Comparison of ENCODE assay signal across 20 mouse cellular contexts in genomic region chr1:152025308-152025707, GRCm38 (mm10).
A peak's percentile ranks its signal among the peaks of the same experiment; 100 is the strongest.
DNase-seq lines count a peak whose midpoint lies in the region; ATAC-seq and TF ChIP-seq lines count a peak whose summit lies in the region.
"Had no signal": no experiment of that assay in that cellular context is flagged by ENCODE, and none has a peak within 500 bp of the region (broad histone marks: within the 10 kb centered on the region; RNA-seq: fewer than 3 reads in every experiment).

No protein-coding gene starts in this region.

- no peak for TF ChIP-seq CTCF in CH12.LX (conservative IDR thresholded peaks at IDR 0.05 in 1 of 2, IDR thresholded peaks at IDR 0.05 in 1 of 2; ENCODE audit: low read depth in 2 of 2, low read length in 2 of 2)
- no peak for TF ChIP-seq CTCF in small intestine, adult 2 months (IDR thresholded peaks at IDR 0.05; ENCODE audit: extremely low read depth, insufficient read length, insufficient replicate concordance, low read depth, low read length)

- peaks cover 0 to 27% of the 10 kb centered on the region in 2 experiments; a peak in 2 of 4 replicates for H3K4me1 ChIP-seq in CH12.LX (ENCODE audit: control insufficient read depth in 1 of 2, insufficient read depth in 2 of 2)
- H3K4me1 ChIP-seq in intestine, embryonic 16.5 days (ENCODE audit: control insufficient read depth, insufficient read depth, low read length) = 0 out of 2 replicates have a peak, but pooled peaks cover 3% of the 10 kb centered on the region
- H3K4me1 ChIP-seq in small intestine, adult 2 months (ENCODE audit: control insufficient read depth, insufficient read depth, insufficient read length, low read length) = peaks cover 6% of the 10 kb centered on the region
- H3K4me1 ChIP-seq in forebrain, embryonic 15.5 days = 0 out of 2 replicates have a peak, but pooled peaks cover under 1% of the 10 kb centered on the region
- H3K4me1 ChIP-seq: midbrain, embryonic 15.5 days had no signal

- H3K36me3 ChIP-seq in CH12.LX (replicated peaks in 1 of 2; ENCODE audit: control insufficient read depth in 1 of 2, insufficient read depth in 1 of 2, low read length in 1 of 2) = no peaks in the 10 kb centered on the region
- H3K36me3 ChIP-seq in intestine, embryonic 16.5 days (ENCODE audit: control insufficient read depth, insufficient read depth, low read length) = peaks cover 2% of the 10 kb centered on the region; the same call in 1 of the 2 replicates
- H3K36me3 ChIP-seq in small intestine, adult 2 months (ENCODE audit: control insufficient read depth, insufficient read depth, low read length) = no peaks in the 10 kb centered on the region
- H3K36me3 ChIP-seq in forebrain, embryonic 15.5 days = no peaks in the 10 kb centered on the region
- H3K36me3 ChIP-seq: midbrain, embryonic 15.5 days had no signal

- no peak overlapping the region for H3K9ac ChIP-seq in CH12.LX (ENCODE audit: insufficient read depth, low read depth)
- no peak overlapping the region for H3K9ac ChIP-seq in intestine, embryonic 16.5 days (ENCODE audit: low read depth, low read length)
- H3K9ac ChIP-seq in forebrain, embryonic 15.5 days (replicated peaks) = no peak overlapping the region
- H3K9ac ChIP-seq: midbrain, embryonic 15.5 days had no signal

- H3K27ac ChIP-seq in CH12.LX (ENCODE audit: insufficient read depth, low read depth) = no peak overlapping the region
- no peak overlapping the region for H3K27ac ChIP-seq in intestine, embryonic 16.5 days (ENCODE audit: low read length)
- 0 out of 2 replicates have a peak overlapping the region, but pooled peaks have one; percentile 3 for H3K27ac ChIP-seq in small intestine, adult 2 months (ENCODE audit: insufficient read depth, low read depth, low read length)
- H3K27ac ChIP-seq in forebrain, embryonic 15.5 days (replicated peaks) = no peak overlapping the region
- H3K27ac ChIP-seq: embryonic facial prominence, embryonic 10.5 days; forebrain, embryonic 10.5 days; kidney, postnatal 0 days; left cerebral cortex, adult 2 months; midbrain, embryonic 15.5 days had no signal

- in situ Hi-C loops in CH12.LX (cut with MboI; ENCODE audit: low pct_ligation_motif_present, low pct_unique_long_range_greater_than_20kb, low sequenced_read_pairs) = no loop called here

- H3K4me2 ChIP-seq in CH12.LX (ENCODE audit: insufficient read depth, low read depth, poor library complexity, severe bottlenecking) = no peak overlapping the region
- H3K4me2 ChIP-seq in intestine, embryonic 16.5 days (ENCODE audit: low read depth, low read length) = no peak overlapping the region
- H3K4me2 ChIP-seq in forebrain, embryonic 15.5 days (replicated peaks) = no peak overlapping the region
- H3K4me2 ChIP-seq: heart, embryonic 11.5 days; midbrain, embryonic 15.5 days had no signal

- peak; percentile 37 for DNase-seq in A20 (ENCODE audit: low read depth, low spot score)
- peak; percentile 21 for DNase-seq in CH12.LX (ENCODE audit: extremely low read depth)
- no peak for DNase-seq in kidney, adult 8-10 months
- DNase-seq: adrenal gland, postnatal 14 days; cerebellum, adult 8-10 months; kidney, adult 18-20 months; layer of hippocampus, adult 9-11 months; lung, postnatal 10 days had no signal

- no peaks in the 10 kb centered on the region for H3K27me3 ChIP-seq in CH12.LX (replicated peaks)
- H3K27me3 ChIP-seq in intestine, embryonic 16.5 days (replicated peaks; ENCODE audit: control insufficient read depth, insufficient read depth, low read length) = no peaks in the 10 kb centered on the region
- H3K27me3 ChIP-seq in small intestine, adult 2 months (ENCODE audit: control insufficient read depth, insufficient read depth, low read length) = no peaks in the 10 kb centered on the region
- H3K27me3 ChIP-seq in forebrain, embryonic 15.5 days = no peaks in the 10 kb centered on the region
- H3K27me3 ChIP-seq: midbrain, embryonic 15.5 days had no signal

- no peaks in the 10 kb centered on the region for H3K9me3 ChIP-seq in CH12.LX (replicated peaks; ENCODE audit: low read length)
- H3K9me3 ChIP-seq in intestine, embryonic 16.5 days (ENCODE audit: control insufficient read depth, low read length) = no peaks in the 10 kb centered on the region
- no peaks in the 10 kb centered on the region for H3K9me3 ChIP-seq in forebrain, embryonic 15.5 days
- H3K9me3 ChIP-seq: midbrain, embryonic 15.5 days had no signal

- 0 out of 2 replicates have a peak, but pooled peaks have one; percentile 43 for ATAC-seq in intestine, embryonic 16.5 days
- ATAC-seq in forebrain, embryonic 15.5 days (replicated peaks) = no peak
- ATAC-seq in megakaryocyte-erythroid progenitor cell, adult 5-6 weeks (replicated peaks; ENCODE audit: low FRiP score, low TSS enrichment, poor library complexity, severe bottlenecking) = no peak
- ATAC-seq: hindbrain, embryonic 16.5 days; midbrain, embryonic 15.5 days had no signal

- no peak for TF ChIP-seq EP300 in CH12.LX (IDR thresholded peaks at IDR 0.05; ENCODE audit: low read length)

- no peak for TF ChIP-seq RAD21 in CH12.LX (IDR thresholded peaks at IDR 0.05; ENCODE audit: low read depth, low read length)

- H3K4me3 ChIP-seq in CH12.LX (replicated peaks in 1 of 3; ENCODE audit: low read depth in 2 of 3, low read length in 2 of 3, poor library complexity in 1 of 3) = no peak overlapping the region
- no peak overlapping the region for H3K4me3 ChIP-seq in intestine, embryonic 16.5 days (ENCODE audit: low read length)
- H3K4me3 ChIP-seq in small intestine, adult 2 months (ENCODE audit: low read depth, low read length) = no peak overlapping the region
- H3K4me3 ChIP-seq in forebrain, embryonic 15.5 days = no peak overlapping the region
- H3K4me3 ChIP-seq: embryonic facial prominence, embryonic 10.5 days; forebrain, embryonic 10.5 days; left cerebral cortex, adult 2 months; megakaryocyte, embryonic 14.5 days; midbrain, embryonic 15.5 days had no signal

- dilution Hi-C loops in CH12.LX (cut with MboI; ENCODE audit: extremely low pct_ligation_motif_present, extremely low pct_unique_long_range_greater_than_20kb, low sequenced_read_pairs) = no loop called here

- H3K79me2 ChIP-seq in CH12.LX (replicated peaks; ENCODE audit: control insufficient read depth, extremely low read depth, insufficient read depth, poor library complexity, severe bottlenecking) = no peaks in the 10 kb centered on the region

- TF ChIP-seq POLR2A in CH12.LX (IDR thresholded peaks at IDR 0.05; ENCODE audit: low read depth, low read length) = no peak
- TF ChIP-seq POLR2A in small intestine, adult 2 months (IDR thresholded peaks at IDR 0.05; ENCODE audit: low read depth, low read length) = no peak

- WGBS in intestine, embryonic 16.5 days = 83% methylated on average over 4 of the region's 4 CpGs
- 68% methylated on average over 4 of the region's 4 CpGs for WGBS in small intestine, adult 2 months
- 90% methylated on average over 4 of the region's 4 CpGs for WGBS in forebrain, embryonic 15.5 days

TF ChIP-seq in CH12.LX, 34 proteins besides CTCF, POLR2A, EP300 and RAD21:
- TF ChIP-seq ZKSCAN1 (IDR thresholded peaks at IDR 0.05; ENCODE audit: borderline replicate concordance, low read depth, low read length) (no peak), MEF2A (IDR thresholded peaks at IDR 0.05; ENCODE audit: borderline replicate concordance, low read depth, low read length) (no peak), ZMIZ1 (IDR thresholded peaks at IDR 0.05; ENCODE audit: low read depth, low read length) (no peak), ZC3H11A (IDR thresholded peaks at IDR 0.05; ENCODE audit: low read depth, low read length) (no peak), CHD1 (IDR thresholded peaks at IDR 0.05; ENCODE audit: low read depth, low read length) (no peak), TCF12 (IDR thresholded peaks at IDR 0.05; ENCODE audit: low read depth, low read length) (no peak), JUN (IDR thresholded peaks at IDR 0.05; ENCODE audit: insufficient read depth, low read depth, low read length) (no peak), ZNF384 (IDR thresholded peaks at IDR 0.05; ENCODE audit: low read depth, low read length) (no peak), USF1 (IDR thresholded peaks at IDR 0.05; ENCODE audit: low read depth, low read length) (no peak), TBP (conservative IDR thresholded peaks at IDR 0.05; ENCODE audit: low read depth, low read length) (no peak)

Comparison
In these comparisons a context has a peak if more than half of its experiments do, and no peak if none do; other contexts are left out.
1. DNase-seq: peak in A20 (single experiment) and CH12.LX (single experiment); none in kidney, adult 8-10 months (0 of 2).